Mouse (Mus musculus) heart, adult 2 months (tissue): ENCODE data around the gene Chd5.

Source experiments
- CTCF ChIP-seq: fragments of 200-600 bp; IDR thresholded peaks from 2 replicates; pipeline ENCODE4 v1.8.1; 2022; ENCODE audit warnings: antibody characterized with exemption, mild to moderate bottlenecking, moderate library complexity
- POLR2A ChIP-seq: fragments of 200-500 bp; IDR thresholded peaks from 2 replicates; pipeline ENCODE4 v1.6.1; 2011; ENCODE audit warnings: mild to moderate bottlenecking, low read depth, low read length, control low read depth; ENCODE audit not compliant: insufficient read depth

DNA sequence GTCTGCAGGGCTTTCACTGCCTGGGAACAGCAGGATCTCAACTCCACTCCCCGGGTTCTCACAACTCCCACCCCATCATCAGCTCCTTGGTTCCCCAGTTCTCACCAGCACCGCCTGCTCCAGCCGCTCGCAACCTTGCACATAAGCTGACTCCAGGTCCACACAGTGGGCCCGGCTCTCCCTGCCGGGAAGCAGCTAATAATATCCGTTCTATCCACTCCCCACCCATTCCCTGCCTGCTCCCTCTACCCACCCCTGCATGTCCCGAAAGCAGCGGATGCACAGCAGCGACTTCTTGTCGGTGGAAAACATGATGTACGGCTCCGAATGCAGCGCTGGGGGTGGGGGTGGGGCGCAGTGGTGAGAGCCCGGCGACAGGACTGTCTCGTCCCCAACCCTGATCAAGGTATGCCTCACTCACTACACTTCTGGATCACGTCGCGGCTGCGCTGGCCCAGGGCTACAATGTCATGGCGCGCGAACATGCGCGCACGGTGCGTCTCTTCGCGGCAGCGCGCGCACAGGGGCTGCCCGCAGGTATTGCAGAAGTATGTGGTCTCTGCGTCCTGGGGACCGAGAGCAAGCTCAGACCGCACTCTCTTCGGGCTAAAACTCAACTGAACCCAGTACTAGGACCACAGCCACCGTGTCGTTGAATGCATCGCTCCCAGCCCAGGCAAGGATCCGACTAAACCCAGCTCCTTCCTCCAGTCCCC, 22.8 kb upstream of the Chd5 start:
- TF ChIP-seq CTCF (no peak), POLR2A (no peak)
